26 mouse cellular contexts compared by ENCODE assay signal in genomic region chr4:109025061-109025460, GRCm38 (mm10). TPM values are rescaled to one million over a fixed set of nuclear protein-coding genes. Genes with fewer than 3 reads are reported as not detected.
DNase-seq lines count a peak whose midpoint lies in the region; ATAC-seq and TF ChIP-seq lines count a peak whose summit lies in the region.
"Had no signal": no experiment of that assay in that cellular context is flagged by ENCODE, and none has a peak within 500 bp of the region (broad histone marks: within the 10 kb centered on the region; RNA-seq: fewer than 3 reads in every experiment).

No protein-coding gene starts in this region.

- peaks cover 6% of the 10 kb centered on the region for H3K36me3 ChIP-seq in kidney, adult 2 months (ENCODE audit: control insufficient read depth, insufficient read depth, low read length)
- H3K36me3 ChIP-seq in kidney, embryonic 14.5 days (ENCODE audit: control insufficient read depth, insufficient read depth, low read length): peaks cover 29% of the 10 kb centered on the region; the same call in 1 of the 2 replicates
- no peaks in the 10 kb centered on the region for H3K36me3 ChIP-seq in intestine, embryonic 16.5 days (ENCODE audit: control insufficient read depth, insufficient read depth, low read length)

- H3K27ac ChIP-seq in kidney, adult 2 months (ENCODE audit: insufficient read depth, low read depth, low read length): peak overlapping the region; percentile 94
- no peak overlapping the region for H3K27ac ChIP-seq in kidney, embryonic 14.5 days (ENCODE audit: low read depth, low read length)
- no peak overlapping the region for H3K27ac ChIP-seq in intestine, embryonic 16.5 days (ENCODE audit: low read length)
- H3K27ac ChIP-seq: embryonic facial prominence, embryonic 13.5 days; embryonic facial prominence, embryonic 15.5 days; forebrain, embryonic 10.5 days; forebrain, embryonic 12.5 days had no signal

- WGBS in kidney, adult 2 months: 67% methylated on average over 3 of the region's 3 CpGs
- WGBS in kidney, embryonic 14.5 days: 75% methylated on average over 3 of the region's 3 CpGs
- 66% methylated on average over 3 of the region's 3 CpGs for WGBS in intestine, embryonic 16.5 days

- H3K4me1 ChIP-seq in kidney, adult 2 months (ENCODE audit: control insufficient read depth, insufficient read depth, low read length): peaks cover 7% of the 10 kb centered on the region; the same call in 1 of the 2 replicates
- H3K4me1 ChIP-seq in kidney, embryonic 14.5 days (ENCODE audit: control insufficient read depth, insufficient read depth, low read length): no peaks in the 10 kb centered on the region
- no peaks in the 10 kb centered on the region for H3K4me1 ChIP-seq in intestine, embryonic 16.5 days (ENCODE audit: control insufficient read depth, insufficient read depth, low read length)
- H3K4me1 ChIP-seq: embryonic facial prominence, embryonic 13.5 days; embryonic facial prominence, embryonic 15.5 days; forebrain, embryonic 12.5 days had no signal

- peak; percentile 14 for DNase-seq in heart, adult 11 months
- no peak for DNase-seq in heart, adult 18-20 months
- peak; percentile 64 for DNase-seq in kidney, adult 2 months
- DNase-seq in kidney, adult 18-20 months: no peak
- DNase-seq in kidney, adult 9 months: peak; percentile 61
- DNase-seq: adrenal gland, adult 2 months; adrenal gland, postnatal 10 days; adrenal gland, postnatal 25 days; B cell, adult 2 months; cerebellum, adult 11 months; cerebellum, adult 18-20 months; cerebellum, adult 8-10 months; cerebellum, adult 9-11 months; cerebellum, postnatal 14 days; cerebellum, postnatal 36 days; embryo, embryonic 11 days had no signal

- TF ChIP-seq CTCF in kidney, adult 2 months (conservative IDR thresholded peaks at IDR 0.05; ENCODE audit: insufficient read depth, insufficient read length, low read depth, low read length): no peak

- no peak for TF ChIP-seq POLR2A in kidney, adult 2 months (IDR thresholded peaks at IDR 0.05; ENCODE audit: low read depth, low read length)

- no peak for ATAC-seq in kidney, embryonic 14.5 days (ENCODE audit: low FRiP score, low TSS enrichment)
- no peak for ATAC-seq in intestine, embryonic 16.5 days
- ATAC-seq: CD4-positive, CD25-positive, alpha-beta regulatory T cell, adult 4 months; forebrain, embryonic 14.5 days had no signal

- H3K27me3 ChIP-seq in kidney, adult 2 months (replicated peaks; ENCODE audit: control insufficient read depth, insufficient read depth, low read length): no peaks in the 10 kb centered on the region
- no peaks in the 10 kb centered on the region for H3K27me3 ChIP-seq in kidney, embryonic 14.5 days (ENCODE audit: control insufficient read depth, insufficient read depth, low read length)
- H3K27me3 ChIP-seq in intestine, embryonic 16.5 days (replicated peaks; ENCODE audit: control insufficient read depth, insufficient read depth, low read length): no peaks in the 10 kb centered on the region
- H3K27me3 ChIP-seq: CH12.LX; embryonic facial prominence, embryonic 13.5 days; embryonic facial prominence, embryonic 15.5 days; forebrain, embryonic 12.5 days had no signal

- no peak overlapping the region for H3K4me3 ChIP-seq in kidney, adult 2 months (ENCODE audit: insufficient read depth, low read depth, low read length)
- no peak overlapping the region for H3K4me3 ChIP-seq in kidney, embryonic 14.5 days (ENCODE audit: low read length)
- no peak overlapping the region for H3K4me3 ChIP-seq in intestine, embryonic 16.5 days (ENCODE audit: low read length)
- H3K4me3 ChIP-seq: embryonic facial prominence, embryonic 13.5 days; embryonic facial prominence, embryonic 15.5 days; erythroblast, embryonic 14.5 days; forebrain, embryonic 10.5 days; forebrain, embryonic 12.5 days had no signal

- H3K9me3 ChIP-seq in kidney, embryonic 14.5 days (ENCODE audit: control insufficient read depth, low read length): no peaks in the 10 kb centered on the region
- H3K9me3 ChIP-seq in intestine, embryonic 16.5 days (ENCODE audit: control insufficient read depth, low read length): no peaks in the 10 kb centered on the region
- H3K9me3 ChIP-seq: embryonic facial prominence, embryonic 13.5 days; embryonic facial prominence, embryonic 15.5 days; forebrain, embryonic 10.5 days; forebrain, embryonic 12.5 days had no signal

- no peak overlapping the region for H3K9ac ChIP-seq in kidney, embryonic 14.5 days (ENCODE audit: low read depth, low read length)
- no peak overlapping the region for H3K9ac ChIP-seq in intestine, embryonic 16.5 days (ENCODE audit: low read depth, low read length)
- H3K9ac ChIP-seq: embryonic facial prominence, embryonic 13.5 days; embryonic facial prominence, embryonic 15.5 days; forebrain, embryonic 12.5 days had no signal

- H3K4me2 ChIP-seq in kidney, embryonic 14.5 days (replicated peaks; ENCODE audit: low read depth, low read length): no peak overlapping the region
- H3K4me2 ChIP-seq in intestine, embryonic 16.5 days (ENCODE audit: low read depth, low read length): no peak overlapping the region
- H3K4me2 ChIP-seq: embryonic facial prominence, embryonic 13.5 days; embryonic facial prominence, embryonic 15.5 days; forebrain, embryonic 12.5 days had no signal

RNA-seq across cellular contexts. Expression of gene Nrd1, which starts 24.6 kb away (rescaled TPM):
- total RNA-seq in heart, adult 18-20 months (2021): 100 to 1,000 TPM; 116 to 141 TPM
- 38.5 and 50.5 TPM in 2 replicates for polyA plus RNA-seq in kidney, adult 2 months (2012; rRNA removed)
- polyA plus RNA-seq in kidney, embryonic 14.5 days (2014; fragmentation: Nextera tagmentation; extraction: Ambion mirVana): 40.7 and 57.2 TPM in 2 replicates
- 45.6 and 46.3 TPM in 2 replicates for polyA plus RNA-seq in intestine, embryonic 16.5 days (2015; fragmentation: Nextera tagmentation; extraction: Ambion mirVana)

Comparison
In these comparisons a context has a peak if more than half of its experiments do, and no peak if none do; other contexts are left out.
1. DNase-seq: peak in heart, adult 11 months (single experiment), kidney, adult 2 months (single experiment) and kidney, adult 9 months (single experiment); none in heart, adult 18-20 months (0 of 2) and kidney, adult 18-20 months (single experiment).